Mouse (Mus musculus) frontal cortex, adult 2 months (tissue): ENCODE measurements at regions not wholly inside any gene's neighbourhood (a gene's known extent, or its start where the extent isn't known, plus 50 kb on each side); places are given as distances from the start of the nearest gene placed in this dataset.

Experiments
- DNase-seq, 2 experiments: peaks; one replicate each; pipeline ENCODE4 v3.0.0; 2022; ENCODE audit warnings: low spot score in 1 of 2; ENCODE audit errors: extremely low spot score in 1 of 2

DNA sequence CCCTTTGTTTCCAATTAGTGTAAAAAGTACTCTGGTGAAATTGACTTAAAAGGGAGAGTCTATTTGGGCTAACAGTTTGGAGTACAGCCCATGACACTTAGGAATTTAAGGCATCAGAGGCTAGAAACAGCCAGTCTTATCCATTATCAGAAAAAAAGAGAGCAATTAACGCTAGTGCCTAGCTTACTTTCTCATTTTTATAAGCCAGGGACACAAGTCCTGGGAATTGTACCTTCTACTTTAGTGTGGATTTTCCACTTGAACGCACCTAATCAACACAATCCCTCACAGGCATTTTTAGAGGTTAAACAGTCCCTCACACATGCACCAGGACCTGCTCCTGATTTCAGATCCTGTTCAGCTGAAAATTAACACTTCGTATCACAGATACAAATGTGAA, 65.9 kb upstream of the P3h2 start:
- no peak for DNase-seq

DNA sequence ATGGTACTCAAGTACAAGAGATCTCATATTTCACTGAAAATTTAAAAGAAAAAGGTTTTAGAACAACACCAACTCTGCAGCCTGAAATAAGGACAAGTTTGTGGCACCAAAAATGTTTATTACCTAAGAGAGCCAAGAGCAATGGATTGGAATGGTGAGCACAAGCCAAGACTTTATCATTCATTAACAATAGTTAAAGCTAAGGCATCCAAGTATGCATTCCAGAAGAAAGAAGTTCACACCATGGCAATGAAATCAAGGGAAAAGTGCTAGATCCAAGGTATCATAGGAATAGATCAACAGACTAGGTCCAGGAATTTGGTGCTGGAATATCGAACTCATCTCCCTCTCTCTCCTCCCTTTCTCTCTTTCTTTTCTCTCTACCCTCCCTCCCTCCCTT, 63.8 kb upstream of the P3h2 start:
- DNase-seq: no peak

- no peak for DNase-seq
These were observed 62.6 kb upstream of the P3h2 start for GRCm38 (mm10) chr16:26168216-26168615.

- no peak for DNase-seq
These were observed 58.5 kb upstream of the P3h2 start for GRCm38 (mm10) chr16:26164066-26164465.

DNA sequence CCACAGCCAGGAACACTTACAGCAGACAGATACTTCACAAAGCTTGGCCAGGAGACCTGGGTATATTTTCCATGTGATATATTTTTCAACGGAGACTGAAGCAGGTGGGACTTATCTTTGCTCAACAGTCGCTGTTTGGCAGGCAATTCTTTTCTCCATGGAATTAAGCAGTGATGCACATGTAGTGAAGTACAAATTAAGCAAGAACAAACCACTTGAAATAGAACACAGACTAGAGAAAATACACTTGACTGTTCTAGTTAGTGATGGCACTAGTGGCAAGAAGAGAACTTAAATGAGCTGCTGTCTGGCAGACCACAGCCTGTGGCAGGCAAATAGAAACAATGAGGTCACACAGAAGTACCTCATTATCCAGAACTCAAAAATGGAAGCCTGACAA, 57.8 kb upstream of the P3h2 start:
- DNase-seq: no peak

DNA sequence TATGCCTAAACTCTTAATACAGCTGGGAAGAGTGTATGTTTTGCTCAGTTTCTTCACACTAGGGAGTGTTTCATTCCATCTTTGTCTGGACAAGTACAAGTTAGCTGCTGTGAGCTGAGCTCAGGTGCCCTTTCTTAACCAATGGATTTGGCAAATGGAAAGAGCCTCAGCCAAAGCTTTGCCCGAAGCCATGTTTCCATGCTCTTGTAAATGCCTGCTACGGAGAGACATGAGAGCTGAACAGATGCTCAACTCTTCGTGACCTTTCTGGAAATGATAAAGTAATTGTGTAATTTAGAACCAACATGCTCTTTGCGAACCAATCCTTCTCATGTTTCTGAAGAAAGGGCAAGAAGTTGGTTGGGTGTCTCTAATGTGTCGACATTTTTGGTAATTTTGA, 52.0 kb upstream of the P3h2 start:
- no peak for DNase-seq
